Mouse (Mus musculus) 3T3-L1 (cell line): ENCODE measurements at regions not wholly inside any gene's neighbourhood (a gene's known extent, or its start where the extent isn't known, plus 50 kb on each side); places are given as distances from the start of the nearest gene placed in this dataset.

Source experiments
- DNase-seq: peaks from one replicate; pipeline ENCODE4 v3.0.0-alpha.2; 2015; ENCODE audit warnings: low read depth, low spot score

- DNase-seq, result no peak
Measured at GRCm38 (mm10) chr7:51300238-51300637, 210.6 kb upstream of the Ano5 start.

DNA sequence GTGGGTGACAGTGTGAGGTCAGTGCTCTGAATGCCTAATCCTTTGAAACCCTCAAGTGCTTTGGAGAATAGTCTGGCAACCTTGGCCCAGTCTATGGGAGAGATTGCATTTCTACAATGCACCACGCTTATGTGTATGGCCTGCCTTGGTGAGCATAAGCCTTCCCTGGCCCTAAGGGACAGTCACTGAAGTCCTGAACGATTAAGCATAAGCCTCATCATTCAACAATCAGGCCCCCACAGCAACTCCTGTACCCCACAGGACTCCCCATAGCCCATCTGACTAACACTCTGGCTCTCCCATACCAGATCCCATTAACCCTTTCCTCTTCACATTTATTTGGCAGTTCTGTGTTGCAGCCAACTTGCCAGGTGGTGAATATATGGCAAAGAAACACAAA lies 203.1 kb upstream of the Ano5 start:
- no peak for DNase-seq

GRCm38 (mm10) chr7:51310191-51310590 lies 200.6 kb upstream of the Ano5 start:
- DNase-seq, result no peak

DNA sequence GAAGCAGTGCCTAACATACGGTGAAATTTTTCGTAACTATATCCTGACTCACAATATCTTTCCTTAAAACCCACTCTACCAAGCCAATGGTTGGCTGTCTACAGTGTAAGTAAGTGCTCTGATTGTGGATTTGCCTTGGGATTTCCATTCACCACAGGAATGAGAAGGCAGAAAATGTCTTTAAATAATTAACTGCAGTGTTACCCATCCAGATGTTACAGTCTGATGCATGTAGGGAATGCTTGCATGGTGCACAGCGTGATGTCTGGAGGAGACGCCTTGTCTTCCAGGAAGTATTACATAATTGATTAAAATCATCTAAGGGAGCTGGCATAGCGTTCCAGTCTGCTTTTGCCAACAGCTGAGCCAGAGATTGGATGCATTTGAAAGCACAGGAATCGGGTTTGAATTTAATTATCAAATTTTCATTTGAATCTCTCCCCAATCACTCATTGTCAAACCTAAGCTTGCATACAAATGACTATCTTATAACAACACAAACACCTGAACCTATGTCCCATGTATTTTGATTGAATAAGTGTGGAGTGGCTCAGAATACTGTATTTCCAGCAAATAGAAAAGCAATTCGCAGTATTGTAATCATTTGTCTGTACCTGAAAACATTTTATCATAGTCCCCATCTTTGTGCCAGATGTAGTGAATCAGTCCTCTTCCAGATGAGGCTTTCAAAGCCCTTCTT lies 170.8 kb upstream of the Ano5 start:
- DNase-seq, result no peak

DNA sequence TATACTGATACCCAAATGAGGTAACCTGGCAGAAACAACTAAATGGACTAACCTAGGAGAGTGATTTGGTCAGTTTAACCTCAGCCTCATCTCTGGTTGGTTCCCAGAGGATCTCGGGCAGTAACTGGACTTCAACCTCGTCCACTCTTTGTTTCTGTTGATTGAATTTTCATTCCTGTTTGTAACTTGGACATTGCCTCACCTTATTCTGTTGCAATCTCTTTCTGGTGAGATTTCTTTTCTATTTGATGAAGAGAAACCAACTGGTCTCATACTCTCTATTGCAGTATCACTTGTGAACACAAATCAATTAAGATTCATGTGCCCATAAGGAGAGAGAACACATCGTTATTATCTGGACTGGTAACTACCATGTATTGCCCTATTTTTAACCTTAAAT lies 163.3 kb upstream of the Ano5 start:
- DNase-seq, result no peak

GRCm38 (mm10) chr7:51360134-51360533 lies 150.7 kb upstream of the Ano5 start:
- DNase-seq, result no peak

DNA sequence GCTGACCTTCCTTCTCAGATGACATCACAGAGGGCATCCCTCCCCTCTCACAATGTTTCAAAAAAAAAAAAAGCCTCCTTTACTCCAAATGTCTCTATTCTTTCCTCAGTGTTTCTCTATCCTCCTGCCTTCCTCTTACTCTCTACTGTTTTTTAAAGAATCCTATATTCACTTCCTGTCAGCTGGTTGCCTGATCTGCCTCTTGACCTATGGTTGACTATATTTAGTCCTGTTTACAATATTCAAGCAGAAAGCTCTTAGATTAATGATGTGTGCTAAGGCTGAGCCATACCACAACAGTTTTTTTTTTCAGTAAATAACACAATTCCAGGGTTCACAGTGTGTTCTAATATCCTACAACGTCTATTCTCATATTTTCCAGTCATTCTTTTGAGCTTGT lies 133.2 kb upstream of the Ano5 start:
- DNase-seq, result no peak
